Mouse (Mus musculus) MEL (cell line): Measurements from ENCODE around the gene Zwilch. TPM values are rescaled to one million over a fixed set of nuclear protein-coding genes. Genes with fewer than 3 reads are reported as not detected.

Experiments
- DNase-seq: peaks from one replicate; pipeline ENCODE4 v3.0.0; 2011; ENCODE audit warnings: low read depth, low spot score
- H3K27ac ChIP-seq: 2 replicates; pipeline ENCODE4 v1.5.1; 2012; ENCODE audit warnings: low read depth, mild to moderate bottlenecking, control low read depth, low read length, moderate library complexity; ENCODE audit not compliant: control insufficient read depth
- H3K27me3 ChIP-seq, 2 experiments: fragments of 150-350 bp in 1 of 2; sonication (generic) in 1 of 2; 2 replicates each; pipeline ENCODE4 v1.6.1; 2012; ENCODE audit warnings: low read length in 2 of 2, mild to moderate bottlenecking in 2 of 2, improper control_type of control experiment in 1 of 2, moderate library complexity in 1 of 2; ENCODE audit not compliant: insufficient read depth in 2 of 2, control insufficient read depth in 1 of 2
- H3K36me3 ChIP-seq, 2 experiments: 2 replicates each; pipeline ENCODE4 v1.6.1; 2012 to 2014; ENCODE audit warnings: low read length in 2 of 2, improper control_type of control experiment in 1 of 2, inconsistent platforms in 1 of 2, mild to moderate bottlenecking in 1 of 2; ENCODE audit not compliant: insufficient read depth in 2 of 2, control insufficient read depth in 1 of 2
- H3K4me1 ChIP-seq, 2 experiments: fragments of 150-350 bp in 1 of 2; sonication (generic) in 1 of 2; 2 replicates each; pipeline ENCODE4 v1.6.1; 2012; ENCODE audit warnings: low read length in 2 of 2, improper control_type of control experiment in 1 of 2, mild to moderate bottlenecking in 1 of 2; ENCODE audit not compliant: insufficient read depth in 2 of 2, control insufficient read depth in 1 of 2
- H3K4me3 ChIP-seq, 2 experiments: fragments of 150-350 bp in 1 of 2; sonication (generic) in 1 of 2; 2 replicates each; pipeline ENCODE4 v1.5.1; 2012; ENCODE audit warnings: low read depth in 2 of 2, low read length in 2 of 2, mild to moderate bottlenecking in 2 of 2, moderate library complexity in 2 of 2, control low read depth in 1 of 2, improper control_type of control experiment in 1 of 2; ENCODE audit not compliant: control insufficient read depth in 1 of 2, insufficient read depth in 1 of 2
- H3K79me2 ChIP-seq: 2 replicates; pipeline ENCODE4 v1.6.1; 2012; ENCODE audit warnings: mild to moderate bottlenecking, low read length, moderate library complexity; ENCODE audit not compliant: control insufficient read depth, poor library complexity, insufficient read depth
- H3K9ac ChIP-seq: 2 replicates; pipeline ENCODE4 v1.6.1; 2012; ENCODE audit warnings: low read depth, mild to moderate bottlenecking, control low read depth, low read length, moderate library complexity; ENCODE audit not compliant: control insufficient read depth, poor library complexity, severe bottlenecking
- H3K9me3 ChIP-seq: fragments of 150-350 bp; sonication (generic); replicated peaks from 2 replicates; pipeline ENCODE4 v1.6.1; 2012; ENCODE audit warnings: mild to moderate bottlenecking, low read length, improper control_type of control experiment, moderate library complexity; ENCODE audit not compliant: insufficient read depth
- CHD1 ChIP-seq: IDR thresholded peaks from 2 replicates; pipeline ENCODE4 v1.6.1; 2012; ENCODE audit warnings: low read depth, mild to moderate bottlenecking, inconsistent platforms, low read length, improper control_type of control experiment
- CHD2 ChIP-seq: IDR thresholded peaks from 2 replicates; pipeline ENCODE4 v1.6.1; 2011; ENCODE audit warnings: low read length, improper control_type of control experiment
- CTCF ChIP-seq, 3 experiments: IDR thresholded peaks in 2 of 3; conservative IDR thresholded peaks in 1 of 3; 2 replicates each; pipeline ENCODE4 v1.5.1; 2011 to 2012; ENCODE audit warnings: low read length in 3 of 3, low read depth in 2 of 3, mild to moderate bottlenecking in 2 of 3, improper control_type of control experiment in 1 of 3, inconsistent platforms in 1 of 3, mixed read lengths in 1 of 3, moderate library complexity in 1 of 3; ENCODE audit not compliant: control insufficient read depth in 1 of 3, insufficient read depth in 1 of 3, poor library complexity in 1 of 3, severe bottlenecking in 1 of 3
- E2F4 ChIP-seq: IDR thresholded peaks from 2 replicates; pipeline ENCODE4 v1.6.1; 2011; ENCODE audit warnings: low read depth, low read length, improper control_type of control experiment, borderline replicate concordance
- ELF1 ChIP-seq: IDR thresholded peaks from 2 replicates; pipeline ENCODE4 v1.6.1; 2014; ENCODE audit warnings: low read depth, mild to moderate bottlenecking, inconsistent platforms, low read length, improper control_type of control experiment, moderate library complexity
- EP300 ChIP-seq, 2 experiments: IDR thresholded peaks; 2 replicates each; pipeline ENCODE4 v1.6.1; 2011; ENCODE audit warnings: improper control_type of control experiment in 2 of 2, low read length in 2 of 2, low read depth in 1 of 2, mild to moderate bottlenecking in 1 of 2
- ETS1 ChIP-seq: IDR thresholded peaks from 2 replicates; pipeline ENCODE4 v1.6.1; 2012; ENCODE audit warnings: low read depth, mild to moderate bottlenecking, inconsistent platforms, low read length, improper control_type of control experiment, moderate library complexity
- GABPA ChIP-seq: IDR thresholded peaks from 2 replicates; pipeline ENCODE4 v1.6.1; 2012; ENCODE audit warnings: low read depth, mild to moderate bottlenecking, inconsistent platforms, low read length, improper control_type of control experiment, moderate library complexity
- GATA1 ChIP-seq: IDR thresholded peaks from 2 replicates; pipeline ENCODE4 v1.6.1; 2011; ENCODE audit warnings: low read depth, low read length, improper control_type of control experiment
- HCFC1 ChIP-seq: IDR thresholded peaks from 2 replicates; pipeline ENCODE4 v1.6.1; 2012; ENCODE audit warnings: low read depth, mild to moderate bottlenecking, inconsistent platforms, low read length, improper control_type of control experiment, moderate library complexity
- JUND ChIP-seq: IDR thresholded peaks from 2 replicates; pipeline ENCODE4 v1.6.1; 2011; ENCODE audit warnings: low read depth, mild to moderate bottlenecking, improper control_type of control experiment, low read length
- KAT2A ChIP-seq: conservative IDR thresholded peaks from 2 replicates; pipeline ENCODE4 v1.6.1; 2012; ENCODE audit warnings: low read depth, low read length, improper control_type of control experiment, inconsistent platforms
- MAFK ChIP-seq: IDR thresholded peaks from 2 replicates; pipeline ENCODE4 v1.6.1; 2011; ENCODE audit warnings: low read depth, mild to moderate bottlenecking, low read length, improper control_type of control experiment, borderline replicate concordance
- MAX ChIP-seq: IDR thresholded peaks from 2 replicates; pipeline ENCODE4 v1.6.1; 2011; ENCODE audit warnings: low read length, improper control_type of control experiment
- MAZ ChIP-seq: IDR thresholded peaks from 2 replicates; pipeline ENCODE4 v1.6.1; 2012; ENCODE audit warnings: low read depth, mild to moderate bottlenecking, inconsistent platforms, low read length, improper control_type of control experiment
- MEF2A ChIP-seq: IDR thresholded peaks from 2 replicates; pipeline ENCODE4 v1.6.1; 2014; ENCODE audit warnings: low read depth, mild to moderate bottlenecking, inconsistent platforms, low read length, improper control_type of control experiment; ENCODE audit not compliant: poor library complexity, insufficient replicate concordance, severe bottlenecking; ENCODE audit errors: extremely low read depth
- MXI1 ChIP-seq: IDR thresholded peaks from 2 replicates; pipeline ENCODE4 v1.6.1; 2011; ENCODE audit warnings: mild to moderate bottlenecking, low read depth, low read length, improper control_type of control experiment
- MYB ChIP-seq: IDR thresholded peaks from 2 replicates; pipeline ENCODE4 v1.6.1; 2011; ENCODE audit warnings: mild to moderate bottlenecking, low read depth, low read length, improper control_type of control experiment
- MYC ChIP-seq: IDR thresholded peaks from 2 replicates; pipeline ENCODE4 v1.6.1; 2011; ENCODE audit warnings: low read depth, mild to moderate bottlenecking, low read length, improper control_type of control experiment, moderate library complexity
- NELFE ChIP-seq: IDR thresholded peaks from 2 replicates; pipeline ENCODE4 v1.6.1; 2011; ENCODE audit warnings: low read depth, low read length, improper control_type of control experiment
- NRF1 ChIP-seq: IDR thresholded peaks from 2 replicates; pipeline ENCODE4 v1.6.1; 2014; ENCODE audit warnings: low read depth, mild to moderate bottlenecking, inconsistent platforms, low read length, improper control_type of control experiment, moderate library complexity; ENCODE audit not compliant: poor library complexity, insufficient read depth, severe bottlenecking
- POLR2A ChIP-seq, 2 experiments: IDR thresholded peaks; 2 replicates each; pipeline ENCODE4 v1.6.1; 2011 to 2012; ENCODE audit warnings: low read length in 2 of 2, mild to moderate bottlenecking in 2 of 2, control low read depth in 1 of 2, improper control_type of control experiment in 1 of 2, low read depth in 1 of 2, moderate library complexity in 1 of 2; ENCODE audit not compliant: control insufficient read depth in 1 of 2, insufficient read depth in 1 of 2, poor library complexity in 1 of 2
- POLR2AphosphoS2 ChIP-seq: IDR thresholded peaks from 2 replicates; pipeline ENCODE4 v1.6.1; 2011; ENCODE audit warnings: low read length, improper control_type of control experiment
- POLR2AphosphoS5 ChIP-seq: IDR thresholded peaks from 2 replicates; pipeline ENCODE4 v1.6.1; 2012; ENCODE audit warnings: low read depth, borderline replicate concordance, mild to moderate bottlenecking, inconsistent platforms, low read length, moderate library complexity, mixed read lengths
- RAD21 ChIP-seq: IDR thresholded peaks from 2 replicates; pipeline ENCODE4 v1.6.1; 2011; ENCODE audit warnings: mild to moderate bottlenecking, low read depth, low read length, improper control_type of control experiment
- RCOR1 ChIP-seq: IDR thresholded peaks from 2 replicates; pipeline ENCODE4 v1.6.1; 2012; ENCODE audit warnings: low read depth, mild to moderate bottlenecking, inconsistent platforms, low read length, improper control_type of control experiment
- SIN3A ChIP-seq: IDR thresholded peaks from 2 replicates; pipeline ENCODE4 v1.6.1; 2012; ENCODE audit warnings: low read length, improper control_type of control experiment, inconsistent platforms
- SMC3 ChIP-seq: IDR thresholded peaks from 2 replicates; pipeline ENCODE4 v1.6.1; 2011; ENCODE audit warnings: low read depth, low read length, improper control_type of control experiment
- TAL1 ChIP-seq: IDR thresholded peaks from 2 replicates; pipeline ENCODE4 v1.6.1; 2012; ENCODE audit warnings: mild to moderate bottlenecking, inconsistent platforms, low read length, moderate library complexity, mixed read lengths
- TBP ChIP-seq: IDR thresholded peaks from 2 replicates; pipeline ENCODE4 v1.8.0; 2011; ENCODE audit warnings: low read depth, low read length, improper control_type of control experiment
- TCF12 ChIP-seq: IDR thresholded peaks from 2 replicates; pipeline ENCODE4 v1.6.1; 2014; ENCODE audit warnings: low read depth, mild to moderate bottlenecking, inconsistent platforms, low read length, improper control_type of control experiment, moderate library complexity
- UBTF ChIP-seq: IDR thresholded peaks from 2 replicates; pipeline ENCODE4 v1.6.1; 2012; ENCODE audit warnings: low read depth, mild to moderate bottlenecking, inconsistent platforms, low read length, improper control_type of control experiment, moderate library complexity, borderline replicate concordance; ENCODE audit not compliant: insufficient read depth
- USF2 ChIP-seq, 2 experiments: IDR thresholded peaks; 2 replicates each; pipeline ENCODE4 v1.6.1; 2011 to 2012; ENCODE audit warnings: improper control_type of control experiment in 2 of 2, low read length in 2 of 2, borderline replicate concordance in 1 of 2, inconsistent platforms in 1 of 2, low read depth in 1 of 2, mild to moderate bottlenecking in 1 of 2; ENCODE audit not compliant: insufficient read depth in 1 of 2
- ZC3H11A ChIP-seq: IDR thresholded peaks from 2 replicates; pipeline ENCODE4 v1.6.1; 2012; ENCODE audit warnings: low read depth, mild to moderate bottlenecking, inconsistent platforms, low read length, improper control_type of control experiment
- ZMIZ1 ChIP-seq: IDR thresholded peaks from 2 replicates; pipeline ENCODE4 v1.6.1; 2012; ENCODE audit warnings: low read depth, mild to moderate bottlenecking, inconsistent platforms, low read length, improper control_type of control experiment, moderate library complexity
- ZNF384 ChIP-seq: IDR thresholded peaks from 2 replicates; pipeline ENCODE4 v1.6.1; 2012; ENCODE audit warnings: low read depth, mild to moderate bottlenecking, inconsistent platforms, low read length, improper control_type of control experiment
- polyA plus RNA-seq, 2 experiments: library from polyadenylated mRNA; stranded (reverse) in 1 of 2; unstranded in 1 of 2; fragments of >175 nt in 1 of 2; fragments of >200 nt in 1 of 2; gene quantifications; 2 replicates each; pipeline versions ENCODE4 v1.2.1 to v1.2.4; 2012; ENCODE audit warnings: low replicate concordance in 2 of 2, low read depth in 1 of 2; ENCODE audit not compliant: insufficient read length in 2 of 2, insufficient read depth in 1 of 2, missing spikeins in 1 of 2
- total RNA-seq: library from RNA; depleted of rRNA; stranded (reverse); fragments of 300-350 nt; gene quantifications from 2 replicates; pipeline ENCODE4 v1.2.3, GENCODE M21; 2012

Zwilch gene
- total and polyA plus RNA-seq, 3 experiments, result 60.6 to 89.2 TPM; not detected in 1

DNA sequence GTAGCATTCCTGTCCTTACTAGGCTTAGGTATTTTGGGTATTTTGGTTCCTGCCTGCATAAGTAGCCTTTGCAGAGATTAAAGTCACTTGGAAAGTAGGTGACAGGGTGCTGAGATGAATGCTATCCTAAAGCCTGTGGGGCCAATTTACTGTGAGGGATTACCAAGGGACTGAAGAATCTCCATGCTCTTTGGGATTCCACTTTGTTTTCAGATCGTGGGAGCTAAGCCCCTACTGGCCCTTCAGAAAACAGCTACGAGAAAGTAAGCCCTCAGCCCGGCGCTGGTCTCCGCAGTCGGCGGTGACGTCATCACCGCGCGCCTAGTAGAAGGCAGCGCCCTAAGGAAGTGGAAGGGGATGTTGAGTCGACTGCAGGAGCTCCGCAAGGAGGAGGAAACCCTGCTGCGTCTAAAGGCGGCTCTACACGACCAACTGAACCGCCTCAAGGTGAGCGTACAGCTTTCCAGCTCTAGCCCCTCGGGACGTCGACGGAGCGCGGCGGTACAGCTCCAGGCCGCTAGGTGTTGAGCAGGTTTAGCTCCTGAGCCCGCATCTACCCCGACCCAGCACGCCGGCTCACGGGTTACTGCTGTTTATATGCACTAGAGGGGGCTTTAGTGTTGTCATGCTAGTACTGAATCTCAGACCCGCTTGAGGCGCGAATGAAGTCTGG lies 6.2 kb upstream of the Zwilch start, which contains the start of gene Snapc5:
Snapc5 (plus strand) TSS at position 301 of the 673 bp plus-strand sequence.
- Histone ChIP-seq H3K36me3 (peaks cover 32 to 35% of the 10 kb centered on the region in 2 experiments), H3K4me1 (peaks cover 0 to 3% of the 10 kb centered on the region in 2 experiments; a peak in 1 of 4 replicates), H3K9me3 (no peaks in the 10 kb centered on the region), H3K9ac (peak within 1 kb of the TSS; percentile 84), H3K79me2 (peaks cover 26% of the 10 kb centered on the region), H3K27me3 (no peaks in the 10 kb centered on the region), H3K4me3 (peak within 1 kb of the TSS; percentile 50 to 62), H3K27ac (peak within 1 kb of the TSS; percentile 42)
- DNase-seq, result peak; percentile 94
- TF ChIP-seq CHD2, result peak; percentile 54; the same call in 1 of the 2 replicates
- TF ChIP-seq JUND, result no peak
- TF ChIP-seq MAZ, result no peak
- no peak; the same call in 1 of the 2 replicates for TF ChIP-seq MYB
- TF ChIP-seq MYC, result no peak
- peak; percentile 41; the same call in 1 of the 2 replicates for TF ChIP-seq POLR2AphosphoS5
- TF ChIP-seq GABPA, result no peak
- no peak for TF ChIP-seq MAX
- peak in 1 of 2 experiments; percentile 91 for TF ChIP-seq POLR2A (IDR thresholded peaks at IDR 0.05; ENCODE audit: control insufficient read depth in 1 of 2, insufficient read depth in 1 of 2, low read depth in 1 of 2, low read length in 2 of 2, poor library complexity in 1 of 2)
- TF ChIP-seq NELFE, result no peak
- no peak for TF ChIP-seq CHD1
- no peak for TF ChIP-seq ZNF384
- TF ChIP-seq MXI1, result no peak; the same call in 1 of the 2 replicates
- no peak for TF ChIP-seq ZC3H11A
- no peak for TF ChIP-seq E2F4
- TF ChIP-seq ETS1, result no peak
- TF ChIP-seq TBP, result 0 out of 2 replicates have a peak, but pooled peaks have one; percentile 13
- no peak; the same call in none of the 2 replicates for TF ChIP-seq RAD21
- no peak for TF ChIP-seq RCOR1
- TF ChIP-seq ELF1, result peak; percentile 71
- no peak for TF ChIP-seq NRF1
- TF ChIP-seq SMC3, result no peak
- TF ChIP-seq KAT2A, result no peak
- no peak for TF ChIP-seq GATA1
- TF ChIP-seq EP300 (IDR thresholded peaks at IDR 0.05; ENCODE audit: low read depth in 1 of 2, low read length in 2 of 2), result 0 out of 4 replicates have a peak, but pooled peaks of 1 of the 2 experiments have one; percentile 11
- TF ChIP-seq USF2 (IDR thresholded peaks at IDR 0.05; ENCODE audit: borderline replicate concordance in 1 of 2, insufficient read depth in 1 of 2, low read depth in 1 of 2, low read length in 2 of 2), result no peak
- no peak for TF ChIP-seq TAL1
- peak; percentile 100 for TF ChIP-seq POLR2AphosphoS2
- no peak for TF ChIP-seq TCF12
- TF ChIP-seq MEF2A, result no peak
- no peak; the same call in none of the 2 replicates for TF ChIP-seq SIN3A
- TF ChIP-seq CTCF (IDR thresholded peaks at IDR 0.05 in 2 of 3, conservative IDR thresholded peaks at IDR 0.05 in 1 of 3; ENCODE audit: control insufficient read depth in 1 of 3, insufficient read depth in 1 of 3, low read depth in 2 of 3, low read length in 3 of 3, poor library complexity in 1 of 3, severe bottlenecking in 1 of 3), result peak; percentile 10 to 25 (median 11); a peak in 3 of 6 replicates
- TF ChIP-seq HCFC1, result peak; percentile 83
- TF ChIP-seq UBTF, result no peak
- TF ChIP-seq ZMIZ1, result peak; percentile 68
- TF ChIP-seq MAFK, result no peak
